Mouse (Mus musculus) naive thymus-derived CD4-positive, alpha-beta T cell, adult 2 months (primary cell): ENCODE results near the gene Hoxd4.

Experiments used
- DNase-seq: peaks from one replicate; pipeline ENCODE4 v3.0.0-alpha.2; 2011; ENCODE audit warnings: low read depth

Gene Hoxd4

DNA sequence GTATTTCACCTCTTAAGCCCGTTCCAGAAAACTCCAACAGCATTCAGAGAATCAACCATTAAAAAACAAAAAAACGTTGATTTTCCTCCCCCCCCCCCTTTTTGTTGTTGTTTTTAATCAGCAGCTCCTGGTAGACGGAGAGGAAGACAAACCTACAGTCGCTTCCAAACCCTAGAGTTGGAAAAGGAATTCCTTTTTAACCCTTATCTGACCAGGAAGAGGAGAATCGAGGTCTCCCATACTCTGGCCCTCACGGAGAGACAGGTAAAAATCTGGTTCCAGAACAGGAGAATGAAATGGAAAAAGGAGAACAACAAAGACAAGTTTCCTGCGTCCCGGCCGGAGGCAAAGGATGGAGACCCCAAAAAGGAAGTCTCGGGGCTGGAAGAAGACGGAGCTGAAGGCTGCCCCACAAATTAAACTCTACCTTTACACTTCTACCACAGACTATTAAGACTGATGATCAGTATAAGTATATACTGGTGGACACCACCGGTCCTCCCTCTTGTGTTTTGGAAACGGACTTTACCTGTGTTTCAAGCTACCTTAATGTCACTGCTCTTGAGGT lies 5.3 kb upstream of the Hoxd4 start:
- DNase-seq, result no peak

DNA sequence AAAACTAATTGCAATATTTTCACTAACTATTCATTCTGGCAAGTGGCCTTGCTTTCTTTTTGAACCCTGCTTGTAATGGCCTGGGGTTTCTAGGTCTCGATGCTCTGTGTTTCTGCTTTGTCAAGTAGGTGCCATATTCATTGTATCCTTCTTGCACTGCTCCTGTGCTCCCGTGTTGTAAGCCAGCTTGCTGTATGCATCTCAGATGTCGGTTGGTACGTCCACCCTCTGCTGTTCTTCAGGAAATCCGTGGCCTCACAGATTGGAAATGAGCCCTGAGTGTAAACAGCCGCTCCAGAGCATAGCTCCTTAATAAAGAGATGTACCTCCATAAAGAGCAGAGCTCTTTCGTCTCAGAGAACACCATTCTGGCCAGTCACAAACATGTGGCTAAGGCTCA lies 4.1 kb upstream of the Hoxd4 start:
- DNase-seq, result no peak

DNA sequence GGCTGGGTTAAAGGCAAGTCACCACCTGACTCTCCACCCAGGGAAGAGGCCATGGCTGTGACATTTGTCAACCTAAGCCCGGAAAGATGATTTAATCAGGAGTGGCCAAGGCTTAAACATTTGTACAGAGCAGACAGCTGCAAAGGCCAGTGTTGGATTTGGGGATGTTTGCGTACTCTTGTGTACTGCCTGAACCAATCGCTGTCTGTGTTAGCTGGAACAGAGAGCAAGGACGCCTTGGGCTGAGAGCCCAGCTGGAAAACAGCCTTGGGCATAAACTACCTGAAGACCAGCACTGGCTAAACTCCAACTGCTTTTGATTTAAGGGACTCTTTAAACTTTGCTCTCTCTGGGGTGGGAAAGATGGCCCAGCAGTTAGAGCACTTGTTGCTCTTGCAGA lies 3.1 kb upstream of the Hoxd4 start:
- DNase-seq, result no peak

DNA sequence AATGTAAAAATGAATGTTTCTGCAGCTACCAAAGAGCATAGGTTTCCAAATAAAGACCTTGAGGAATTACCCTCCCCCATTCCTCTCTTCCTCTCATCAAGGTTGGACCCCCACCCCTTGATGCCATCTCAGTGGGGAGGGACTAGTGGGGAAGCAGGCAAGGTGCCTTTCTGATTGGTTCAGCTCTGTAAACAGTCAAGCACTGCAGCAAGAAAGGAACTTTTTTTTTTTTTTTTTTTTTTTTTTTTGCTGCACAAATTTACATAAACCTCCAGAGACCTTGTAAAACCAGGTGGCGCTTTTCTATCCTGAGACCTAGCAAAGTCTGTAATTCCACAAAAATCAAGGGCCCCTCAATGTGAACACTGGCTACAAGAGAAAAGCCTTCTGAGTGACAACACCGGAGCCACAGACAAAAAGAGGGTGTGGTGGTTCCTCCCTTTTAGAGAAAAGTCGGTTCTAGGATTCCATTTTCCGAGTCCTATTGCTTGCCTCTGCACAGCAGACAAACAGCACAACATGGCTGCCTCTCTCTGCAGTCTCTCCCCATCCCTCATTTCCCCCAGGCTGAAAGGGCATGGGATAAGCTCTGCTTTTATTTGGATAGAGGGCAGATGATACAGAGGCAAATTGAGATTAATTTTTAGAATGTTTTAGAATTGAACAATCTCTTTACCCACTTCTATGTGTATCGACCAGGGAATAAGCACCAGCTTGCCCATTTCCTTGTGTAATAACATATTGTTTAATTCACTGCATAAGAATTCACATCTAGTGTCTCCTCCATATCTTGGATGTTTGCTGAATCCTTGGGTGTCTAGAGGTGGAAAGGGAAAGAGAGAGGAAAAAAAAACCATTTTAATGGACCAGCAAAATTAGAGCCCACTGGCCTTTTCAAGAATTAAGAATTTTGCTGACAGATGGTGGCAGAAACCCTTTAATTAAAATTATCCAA lies 2.0 kb upstream of the Hoxd4 start:
- DNase-seq, result no peak

DNA sequence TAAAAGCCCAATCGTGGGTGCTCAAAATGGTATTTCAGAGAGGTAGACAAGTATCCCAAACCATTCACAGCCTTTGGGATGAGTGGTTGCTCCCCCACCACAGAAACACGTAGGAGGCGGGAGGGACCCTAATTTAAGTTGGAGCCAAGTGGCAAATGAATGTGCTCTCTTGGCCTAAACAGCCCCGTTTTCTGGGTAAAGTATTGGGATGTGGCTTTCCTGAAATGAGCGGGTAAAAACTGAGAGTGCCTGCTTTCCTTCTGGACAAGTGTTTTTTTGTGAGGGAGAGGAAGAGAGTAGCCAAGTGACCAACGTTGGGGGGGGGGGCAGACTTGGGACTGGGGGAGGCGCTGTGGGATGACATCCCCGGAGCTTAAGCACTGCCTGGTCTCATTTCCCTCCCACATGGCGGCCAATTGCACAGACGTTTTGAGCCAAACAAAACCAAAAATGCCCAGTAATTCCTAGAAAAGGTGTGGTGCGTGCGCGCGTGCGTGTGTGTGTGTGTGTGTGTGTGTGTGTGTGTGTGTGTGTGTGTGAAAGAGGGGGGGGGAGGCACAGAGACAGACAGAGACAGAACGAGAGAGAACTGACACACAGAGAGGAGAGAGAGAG lies 693 bp upstream of the Hoxd4 start:
- DNase-seq, result no peak

DNA sequence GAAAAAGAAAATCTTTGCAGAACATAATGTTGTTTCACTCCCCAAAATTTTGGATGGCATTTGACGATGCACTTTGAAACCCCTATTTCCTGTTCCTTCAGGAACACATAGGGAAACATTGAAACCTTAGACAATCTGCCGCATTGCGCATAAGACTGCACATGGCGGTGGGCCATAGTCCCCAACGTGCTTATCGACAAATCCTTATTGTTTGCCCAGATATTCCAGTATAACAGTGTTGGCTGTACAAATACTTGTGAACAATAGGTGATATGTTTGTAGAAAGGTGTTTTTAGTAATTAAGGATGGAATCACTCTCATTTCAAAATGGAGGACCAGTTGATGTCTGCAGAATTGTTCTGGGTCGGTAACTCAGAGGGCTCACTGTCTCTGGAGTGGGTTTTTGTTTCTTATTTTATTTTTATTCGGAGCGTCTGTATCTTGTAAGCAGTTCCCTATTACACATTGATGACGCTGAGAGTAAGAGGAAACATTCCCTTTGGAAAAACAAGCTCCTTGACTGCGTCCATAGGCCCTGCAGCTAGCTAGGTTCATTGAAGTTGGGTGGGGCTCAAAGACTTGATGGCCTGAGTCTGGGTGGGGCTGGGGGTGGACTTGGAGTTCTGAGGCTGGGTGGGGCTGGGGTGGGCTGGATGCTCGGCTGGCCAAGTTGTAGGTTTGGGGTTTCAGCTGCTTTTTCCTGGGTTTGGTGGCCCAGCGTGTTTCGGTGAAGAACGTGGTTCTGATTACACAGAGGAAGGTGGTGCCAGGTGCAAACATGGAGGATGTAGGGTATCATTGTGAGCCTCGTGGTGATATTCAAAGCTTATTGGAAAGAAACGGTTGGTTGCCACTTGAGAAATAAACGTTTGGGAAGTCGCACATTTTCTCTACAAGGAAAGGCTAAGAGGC lies 1.8 kb downstream of the Hoxd4 start:
- no peak for DNase-seq

DNA sequence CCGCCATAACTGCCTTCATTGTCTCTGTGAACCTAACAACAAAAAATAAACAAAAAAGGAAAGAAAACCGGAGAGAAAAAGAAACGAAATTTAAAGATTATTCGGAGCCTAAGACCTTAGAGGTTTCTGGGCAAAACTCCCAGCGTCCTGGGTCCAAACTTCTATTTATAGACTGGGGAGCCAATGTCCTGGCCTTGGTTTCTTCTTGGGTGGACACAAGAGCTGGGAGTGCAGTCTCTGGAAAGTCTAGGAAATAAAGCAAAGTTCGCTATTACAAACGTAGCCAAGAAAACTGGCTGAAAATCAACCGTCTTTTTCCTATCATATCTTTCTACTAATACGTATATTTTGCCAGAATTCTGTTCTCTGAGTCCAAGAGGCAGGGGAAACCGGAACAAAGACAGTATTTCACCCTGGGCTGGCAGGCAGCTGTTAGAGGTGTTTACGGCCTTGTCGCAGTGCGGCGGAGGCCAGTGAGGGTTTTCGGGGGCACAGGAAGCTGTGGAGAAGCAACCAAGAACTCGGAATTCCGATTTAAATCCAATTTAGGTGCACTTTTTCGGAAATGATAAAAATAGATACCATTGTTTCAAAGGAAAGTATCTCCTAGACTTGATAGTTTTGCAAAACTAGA lies 2.5 kb downstream of the Hoxd4 start:
- no peak for DNase-seq

DNA sequence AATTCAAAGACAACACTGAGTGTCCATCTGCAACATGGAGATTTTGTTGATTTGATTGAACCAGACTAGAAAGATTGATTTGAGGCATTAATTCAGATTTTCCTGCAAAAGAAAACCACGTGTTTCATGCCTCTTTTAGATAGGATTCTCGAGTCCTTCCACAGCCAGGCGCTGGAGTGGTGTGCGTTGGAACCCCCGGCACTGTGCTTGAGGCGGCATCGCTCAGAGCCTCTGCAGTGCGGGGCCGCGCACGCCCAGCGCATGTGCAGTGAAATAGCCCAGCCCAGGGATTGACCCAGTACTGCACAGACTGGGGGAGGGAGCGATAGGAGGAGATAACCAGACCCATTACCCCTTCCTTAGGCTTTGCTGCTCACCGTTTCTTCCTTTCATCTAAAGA lies 3.2 kb downstream of the Hoxd4 start:
- no peak for DNase-seq

DNA sequence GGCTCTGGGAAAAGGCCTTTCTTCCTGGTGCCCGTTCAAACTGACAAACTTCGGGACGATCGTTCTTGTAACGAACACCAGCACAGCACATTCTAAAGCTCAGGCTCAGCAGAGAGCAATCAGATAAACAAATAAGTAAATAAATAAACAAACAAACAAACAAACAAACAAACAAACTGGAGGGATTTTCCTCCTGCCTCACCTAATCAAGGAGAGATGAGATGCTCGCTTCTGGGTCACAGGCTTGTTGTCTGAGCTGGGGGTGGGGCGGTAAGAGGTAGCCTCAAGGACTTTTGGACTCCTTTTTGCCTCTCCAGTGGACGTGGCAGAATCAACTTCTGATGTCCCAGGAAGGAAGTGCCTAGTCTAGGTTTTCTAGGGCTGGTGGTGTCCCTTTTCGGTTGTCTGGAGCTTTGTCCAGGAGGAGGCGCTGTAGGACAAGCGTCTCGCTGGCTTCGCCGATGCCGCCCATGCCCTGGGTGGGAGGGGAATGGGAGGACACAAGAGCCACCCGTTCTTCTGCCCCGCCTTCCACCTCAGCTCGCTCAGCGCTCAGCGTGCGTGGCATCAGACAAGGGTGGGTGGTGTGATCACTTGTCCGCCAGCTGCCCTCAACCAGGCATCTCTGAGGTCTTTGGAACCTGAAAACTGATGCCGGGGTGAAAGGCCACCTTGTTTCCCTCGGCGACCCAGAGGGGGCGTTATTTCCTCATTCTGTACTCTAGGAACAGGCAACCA lies 3.9 kb downstream of the Hoxd4 start:
- peak; percentile 84 for DNase-seq

DNA sequence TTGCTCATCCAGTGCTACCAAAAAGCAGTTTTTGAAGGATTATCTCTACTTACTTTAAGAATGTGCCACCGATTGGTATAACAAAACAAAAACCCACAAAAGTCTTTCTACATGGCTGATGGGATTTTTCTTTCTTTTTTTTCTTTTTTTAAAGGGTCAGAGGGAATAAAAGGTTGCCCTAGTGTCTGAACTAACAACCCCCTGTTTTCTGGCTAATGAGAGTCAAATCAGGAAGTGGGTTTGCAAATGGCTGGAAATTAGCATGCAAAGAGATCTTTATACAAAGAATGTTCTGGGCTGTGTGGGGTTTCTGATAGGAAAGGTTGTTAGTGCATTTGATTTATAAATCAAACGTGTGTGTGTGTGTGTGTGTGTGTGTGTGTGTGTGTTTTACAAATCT lies 8.7 kb downstream of the Hoxd4 start:
- DNase-seq, result no peak

DNA sequence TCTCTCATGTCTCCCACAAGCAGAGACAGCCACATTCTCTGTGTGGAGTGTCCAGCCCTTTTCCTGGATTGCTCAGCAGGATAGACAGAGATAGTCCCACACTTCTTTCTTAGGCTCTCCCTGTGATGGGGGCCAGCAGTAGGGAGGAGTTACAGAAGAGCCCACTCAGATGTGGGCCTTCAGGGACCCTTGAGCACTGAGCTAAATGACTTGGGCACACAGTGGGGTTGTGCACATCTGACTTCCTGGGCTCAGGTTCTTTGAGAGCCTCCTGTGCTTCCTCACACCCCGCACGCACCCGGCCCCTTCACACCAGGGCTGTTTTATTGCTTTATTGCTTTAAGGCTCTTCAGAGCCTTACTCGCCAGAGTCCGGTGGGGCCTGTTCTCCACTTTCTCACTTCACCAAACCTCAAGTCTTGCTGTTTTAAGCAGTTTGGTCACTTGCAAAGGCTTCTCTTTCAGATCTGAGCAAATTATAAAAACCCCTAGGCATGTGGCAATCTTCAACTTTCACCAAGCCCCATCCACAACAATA lies 9.3 kb downstream of the Hoxd4 start:
- no peak for DNase-seq

DNA sequence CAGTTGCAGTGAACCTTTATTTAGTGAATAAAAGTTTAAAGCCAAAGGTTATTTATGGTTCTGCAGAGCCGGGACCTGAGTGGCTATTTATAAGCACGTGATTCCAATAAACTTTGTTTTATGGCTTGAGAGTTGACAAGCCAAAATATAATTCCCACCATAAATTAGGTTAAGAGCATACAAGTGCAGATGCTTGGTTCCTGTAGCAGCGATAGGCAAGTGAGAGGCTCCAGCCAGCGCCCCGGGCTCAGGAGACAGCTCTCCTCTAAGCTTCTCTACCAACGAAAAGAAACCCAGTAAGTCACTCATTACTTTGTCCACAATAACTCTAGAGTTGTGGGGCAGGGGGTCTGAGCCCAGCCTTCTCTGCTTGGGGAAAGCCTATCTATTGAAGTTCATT lies 10.2 kb downstream of the Hoxd4 start:
- DNase-seq, result no peak

DNA sequence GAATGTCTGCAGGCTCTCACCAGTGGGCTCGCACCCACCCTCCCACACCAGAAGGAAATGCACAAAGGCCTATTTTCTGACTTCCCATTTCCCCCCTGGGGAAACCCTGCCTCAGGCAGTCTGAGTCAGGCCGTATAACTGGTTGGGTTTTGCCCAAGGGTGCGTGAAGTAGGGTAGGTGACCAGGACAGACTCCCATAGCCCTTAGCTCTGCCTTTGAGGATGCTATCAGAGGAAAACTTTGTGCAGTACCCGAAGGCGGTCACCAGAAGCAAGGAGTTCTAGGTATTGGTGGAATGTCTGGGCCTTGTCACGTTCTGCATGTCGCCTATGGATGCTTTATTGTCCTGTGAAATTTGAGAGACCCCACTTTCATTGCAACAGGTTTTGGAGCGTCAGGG lies 11.2 kb downstream of the Hoxd4 start:
- no peak for DNase-seq

DNA sequence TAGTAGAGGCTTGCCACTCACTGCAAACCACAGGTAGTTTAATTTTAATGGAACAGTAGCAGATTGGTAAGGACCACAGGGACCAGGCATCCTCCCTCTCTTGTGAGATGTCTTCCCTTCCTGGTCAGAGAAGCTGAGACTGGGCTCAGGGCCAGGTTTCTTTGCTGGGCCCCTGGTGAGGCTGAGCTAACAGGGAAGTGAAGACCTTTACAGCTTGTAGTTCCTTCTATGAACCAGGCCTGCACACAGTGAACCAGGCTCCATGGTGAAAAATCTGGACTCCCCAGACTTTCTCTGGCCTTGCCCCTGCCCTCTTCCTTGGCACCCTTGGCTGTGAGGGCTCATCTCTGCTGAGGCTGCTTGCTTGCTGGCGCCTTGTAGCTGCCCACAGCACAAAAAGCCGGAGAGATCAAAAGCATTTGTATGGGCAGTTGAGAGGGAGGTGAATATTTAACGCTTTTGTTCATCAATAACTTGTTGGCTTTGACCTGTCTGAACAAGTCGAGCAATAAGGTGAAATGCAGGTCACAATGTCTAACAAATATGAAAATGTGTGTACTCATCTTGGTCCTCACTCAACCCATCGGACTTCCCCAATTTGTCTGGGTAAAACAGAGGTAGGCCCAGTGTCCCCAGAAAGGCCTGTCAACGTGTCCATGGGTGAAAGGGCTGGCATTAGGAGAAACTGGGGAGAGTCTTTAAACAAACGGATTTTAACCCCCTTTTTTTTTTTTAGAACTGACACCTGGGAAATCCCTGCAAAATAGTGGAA lies 12.7 kb downstream of the Hoxd4 start:
- DNase-seq, result no peak

DNA sequence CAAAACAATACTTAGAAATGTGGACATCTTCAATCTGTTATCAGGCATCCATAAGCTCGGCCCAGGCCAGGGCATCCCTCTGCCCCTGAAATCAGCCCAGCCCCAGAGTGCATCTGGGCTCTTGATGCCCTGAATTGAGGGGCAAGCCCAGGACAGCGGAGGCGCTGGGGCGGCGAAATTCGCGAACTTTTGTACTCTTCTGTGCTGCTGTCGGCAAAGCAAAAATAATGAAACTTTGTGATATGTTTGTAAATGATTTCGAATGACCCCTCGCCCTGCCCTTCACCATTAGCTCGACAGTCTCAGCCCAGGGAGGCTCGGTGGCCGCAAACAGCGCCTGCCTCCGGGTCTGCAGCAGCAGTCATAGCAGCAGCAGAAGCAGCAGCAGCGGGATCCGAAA lies 13.4 kb downstream of the Hoxd4 start:
- no peak for DNase-seq

DNA sequence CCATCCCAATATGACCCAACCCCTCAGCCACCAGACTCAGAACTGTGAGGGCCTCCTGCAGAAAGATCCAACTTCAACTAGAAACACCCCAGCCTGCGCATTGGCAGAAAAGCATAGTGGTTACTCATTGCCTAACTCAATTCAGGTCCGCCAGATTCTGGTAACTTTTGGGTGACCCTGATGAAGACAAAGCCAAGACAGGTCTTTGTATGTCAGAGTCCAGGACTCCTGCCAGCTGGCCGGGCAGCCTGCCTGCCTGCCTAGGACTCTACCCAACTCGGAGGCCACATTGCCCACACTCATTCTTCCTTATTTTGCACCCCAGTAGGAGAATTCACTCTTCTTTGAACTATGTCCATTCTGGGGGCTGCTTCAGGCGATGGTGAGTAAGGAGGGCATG lies 14.8 kb downstream of the Hoxd4 start, which contains the start of gene Gm28230:
Gm28230 (plus strand) TSS at position 178 of the 400 bp plus-strand sequence.
- DNase-seq, result no peak

DNA sequence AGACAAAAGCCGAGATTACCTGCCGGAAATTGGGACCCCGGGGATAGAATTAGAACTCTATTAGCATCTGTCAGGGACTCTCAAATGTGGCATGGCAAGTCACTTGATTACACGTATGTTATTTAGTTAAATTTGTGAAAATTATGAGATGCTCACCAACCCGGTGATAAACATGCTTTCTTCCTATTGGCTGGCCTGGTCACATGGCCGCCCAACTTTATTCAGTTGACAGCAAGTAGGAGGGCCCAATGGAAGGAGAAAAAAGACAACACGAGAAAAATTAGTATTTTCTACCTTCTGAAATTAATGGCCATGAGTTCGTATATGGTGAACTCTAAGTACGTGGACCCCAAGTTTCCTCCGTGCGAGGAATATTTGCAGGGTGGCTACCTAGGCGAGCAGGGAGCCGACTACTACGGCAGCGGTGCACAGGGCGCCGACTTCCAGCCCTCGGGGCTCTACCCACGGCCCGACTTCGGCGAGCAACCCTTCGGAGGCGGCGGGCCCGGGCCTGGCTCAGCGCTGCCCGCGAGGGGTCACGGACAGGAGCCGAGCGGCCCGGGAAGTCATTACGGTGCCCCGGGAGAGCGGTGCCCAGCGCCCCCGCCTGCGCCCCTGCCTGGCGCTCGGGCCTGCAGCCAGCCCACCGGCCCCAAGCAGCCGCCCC lies 15.4 kb downstream of the Hoxd4 start:
- no peak for DNase-seq

DNA sequence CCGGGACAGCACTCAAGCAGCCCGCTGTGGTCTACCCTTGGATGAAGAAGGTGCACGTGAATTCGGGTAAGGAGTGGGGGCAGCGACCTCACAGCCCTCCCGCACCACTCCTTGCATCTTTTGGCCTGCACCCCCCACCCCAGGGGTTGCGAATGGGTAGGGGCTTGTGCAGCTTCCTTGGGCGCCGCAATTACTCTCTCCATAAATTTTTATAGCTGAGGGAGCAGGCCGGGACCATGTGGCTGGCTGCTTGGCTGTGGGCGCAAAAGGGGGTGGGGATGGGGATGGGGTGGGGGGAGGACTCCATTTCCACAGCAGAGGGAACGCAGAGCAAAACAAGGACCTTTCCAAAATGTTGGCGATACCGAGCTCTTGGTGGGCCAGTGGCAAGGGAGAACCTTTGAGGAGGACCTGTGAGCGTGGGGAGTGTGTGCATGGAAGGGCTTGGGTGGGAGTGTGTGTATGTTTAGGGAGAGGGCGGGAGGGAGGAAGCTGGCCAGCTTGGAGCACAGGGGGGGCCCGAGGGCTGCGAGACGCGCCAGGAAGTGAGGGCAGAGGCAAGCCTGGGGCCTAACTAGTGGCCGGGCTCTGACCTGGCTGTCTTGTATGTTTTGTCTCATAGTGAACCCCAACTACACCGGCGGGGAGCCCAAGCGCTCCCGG lies 16.0 kb downstream of the Hoxd4 start:
- DNase-seq, result no peak

DNA sequence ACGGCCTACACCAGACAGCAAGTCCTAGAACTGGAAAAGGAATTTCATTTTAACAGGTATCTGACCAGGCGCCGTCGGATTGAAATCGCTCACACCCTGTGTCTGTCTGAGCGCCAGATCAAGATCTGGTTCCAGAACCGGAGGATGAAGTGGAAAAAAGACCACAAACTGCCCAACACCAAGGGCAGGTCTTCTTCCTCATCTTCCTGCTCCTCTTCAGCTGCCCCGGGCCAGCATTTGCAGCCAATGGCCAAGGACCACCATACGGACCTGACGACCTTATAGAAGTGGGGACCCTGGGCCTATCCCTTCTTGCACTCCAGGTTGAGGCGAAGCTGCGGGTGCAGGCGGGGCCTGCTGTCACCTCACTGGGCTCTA lies 16.6 kb downstream of the Hoxd4 start:
- no peak for DNase-seq
